Mouse (Mus musculus): ENCODE data around the gene Aoah. TPM values are rescaled to one million over a fixed set of nuclear protein-coding genes. Genes with fewer than 3 reads are reported as not detected.

Aoah gene
- 0.72 and 1.5 TPM in 2 replicates for polyA plus RNA-seq (2012; rRNA removed)

DNA sequence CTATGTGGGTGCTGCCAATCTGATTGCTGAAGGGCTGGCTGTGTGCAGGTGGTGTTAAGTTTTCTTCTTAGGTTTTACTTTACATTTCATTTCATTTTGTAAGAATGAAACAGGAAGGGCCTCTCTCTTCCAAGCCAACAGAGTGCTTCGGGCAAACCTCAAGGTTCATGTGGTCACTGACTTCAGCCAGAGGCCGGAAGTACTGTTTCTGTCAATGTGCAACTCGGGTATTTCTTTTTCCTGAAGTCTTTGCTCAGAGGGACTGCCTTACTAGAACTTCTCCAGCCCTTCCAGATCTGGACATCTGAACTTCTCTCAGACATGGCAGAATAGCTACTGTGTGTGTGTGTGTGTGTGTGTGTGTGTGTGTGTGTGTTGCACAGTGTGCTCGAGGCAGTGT lies at the start of gene Aoah:
Gene Aoah (plus strand): TSS at position 213 of the 400 bp plus-strand sequence.
- no peak for DNase-seq (ENCODE audit: low read depth)

DNA sequence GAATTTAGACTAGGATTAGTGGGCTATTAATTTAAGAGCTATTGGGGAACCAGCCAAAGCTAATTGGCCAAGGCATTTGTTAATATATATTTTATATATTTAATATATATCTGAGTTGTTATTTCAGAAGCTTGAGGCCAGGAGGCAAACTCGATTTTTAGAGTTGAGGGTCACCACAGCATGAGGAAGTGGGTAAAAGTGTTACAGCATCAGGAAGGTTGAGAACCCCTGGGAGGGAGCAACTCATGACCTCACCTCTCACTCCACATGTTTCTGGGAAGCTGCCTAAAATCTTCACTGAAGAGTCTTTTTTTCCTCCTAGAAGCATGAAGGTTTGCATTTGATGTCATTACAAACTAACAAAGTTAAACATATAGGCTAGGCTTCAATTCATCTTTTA lies 39.1 kb upstream of the Aoah start:
- no peak for DNase-seq (ENCODE audit: low read depth)

DNA sequence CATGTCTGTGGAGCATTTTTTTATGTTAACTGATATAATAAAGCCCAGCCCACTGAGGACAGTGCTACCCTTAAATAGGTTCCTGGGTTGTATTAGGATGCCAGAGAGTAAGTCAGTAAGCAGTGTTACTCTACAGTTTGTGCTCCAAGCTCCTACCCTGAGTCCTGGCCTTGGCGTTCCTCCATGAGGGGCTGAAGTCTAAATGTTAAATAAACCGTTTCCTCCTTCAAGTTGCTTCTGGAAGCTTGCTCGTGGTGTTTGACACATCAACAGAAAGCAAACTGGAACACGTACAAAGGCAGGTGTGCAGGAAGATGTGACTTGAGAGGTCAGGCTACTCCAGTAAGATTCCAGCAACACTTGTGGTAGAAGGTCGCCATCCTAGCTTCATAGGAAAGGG lies 10.3 kb upstream of the Aoah start:
- no peak for DNase-seq (ENCODE audit: low read depth)

DNA sequence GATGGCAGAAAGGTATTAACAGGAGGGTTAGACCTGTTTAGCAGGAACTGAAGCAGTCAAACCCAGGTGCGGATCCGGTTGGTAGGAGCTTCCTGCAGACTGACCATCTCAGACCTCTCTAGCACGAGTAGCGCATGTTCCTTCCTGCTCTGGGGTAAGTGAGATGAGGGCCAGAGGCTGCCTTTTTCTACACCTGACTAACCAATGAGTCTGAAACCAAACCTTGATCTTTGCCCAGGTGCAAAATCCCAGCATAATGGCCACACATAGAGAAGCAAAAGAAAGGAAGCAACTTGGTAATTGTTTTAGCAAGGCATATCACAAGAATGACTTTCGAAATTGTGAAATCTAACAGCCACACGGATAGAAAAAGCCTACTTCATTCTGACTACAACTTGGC lies 9.9 kb upstream of the Aoah start:
- DNase-seq (ENCODE audit: low read depth) = no peak

DNA sequence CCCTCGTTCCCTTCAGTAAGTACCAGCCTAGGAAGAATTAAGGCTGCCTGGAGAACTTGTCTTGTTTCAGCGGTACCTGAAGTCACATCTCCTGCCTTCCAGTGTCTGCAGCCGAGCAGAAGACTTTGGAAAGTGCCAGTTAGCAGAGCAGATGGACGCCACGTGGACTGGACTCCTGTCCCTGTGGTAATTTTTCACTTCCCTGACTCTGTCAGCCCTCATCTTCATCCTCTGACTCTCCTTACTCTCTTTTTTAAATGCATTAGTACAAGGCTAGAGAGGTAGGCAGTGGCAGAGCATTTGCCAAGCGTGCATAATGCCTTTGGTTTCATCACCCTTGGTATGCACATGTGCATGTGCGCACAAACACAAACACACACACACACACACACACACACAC lies 8.0 kb upstream of the Aoah start:
- no peak for DNase-seq (ENCODE audit: low read depth)

DNA sequence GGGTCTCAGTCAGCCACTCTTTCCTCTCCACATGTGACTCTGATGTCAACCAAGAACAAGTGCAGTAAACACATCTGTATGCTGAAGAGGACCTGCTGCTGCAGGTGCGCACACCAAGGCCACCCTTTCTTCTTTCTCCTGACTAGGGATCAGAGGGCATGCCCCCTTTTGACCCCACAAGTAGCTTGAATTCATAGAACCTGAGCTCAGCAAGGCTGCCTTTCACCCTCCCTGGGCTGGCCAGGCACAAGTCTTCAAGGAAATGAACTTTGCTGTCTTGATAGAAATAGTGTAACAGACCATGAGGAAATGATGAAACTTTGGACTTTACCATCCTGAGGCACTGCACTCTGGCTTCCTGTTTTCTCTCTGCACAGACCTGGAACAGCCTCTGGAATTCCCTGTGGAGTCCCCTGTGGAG lies 7.1 kb upstream of the Aoah start:
- DNase-seq (ENCODE audit: low read depth) = no peak

DNA sequence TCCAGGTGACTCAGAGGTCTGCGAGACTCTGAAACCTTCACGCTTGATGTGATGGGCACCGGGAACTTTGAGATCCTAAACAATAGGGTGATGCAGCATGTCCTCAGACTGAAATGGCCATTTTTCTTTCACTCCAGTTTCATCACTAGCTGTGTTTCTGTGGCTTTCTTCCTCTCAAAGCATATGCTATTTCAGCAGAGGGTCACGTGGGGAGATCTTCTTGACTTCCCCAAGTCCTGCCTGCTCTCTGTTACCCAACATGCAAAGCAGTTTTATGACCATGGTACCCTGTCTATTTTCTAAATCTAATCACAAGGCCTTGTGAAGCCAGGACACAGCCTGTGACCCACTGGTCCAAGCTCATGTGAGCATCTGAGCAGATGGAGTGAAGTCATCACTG lies 6.0 kb upstream of the Aoah start:
- DNase-seq (ENCODE audit: low read depth) = no peak

DNA sequence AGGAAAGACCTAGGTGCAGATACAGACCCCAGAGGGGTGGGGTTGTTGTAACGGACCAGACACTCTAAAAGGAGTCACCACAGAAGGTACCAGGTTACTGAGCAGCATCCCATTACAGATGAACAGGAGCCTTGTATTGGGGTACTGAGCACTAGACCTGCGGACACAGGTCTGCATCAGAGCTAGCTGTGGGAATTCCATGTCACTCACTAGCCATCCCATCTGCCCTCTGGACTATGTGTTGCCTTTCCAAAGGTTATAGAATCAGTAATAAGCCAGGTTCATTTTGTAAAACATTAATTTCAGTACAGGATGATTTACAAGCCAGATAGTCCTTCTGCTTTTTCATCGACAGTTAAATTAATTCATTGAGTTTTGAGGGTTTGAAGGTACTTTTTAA lies 2.7 kb downstream of the Aoah start:
- DNase-seq (ENCODE audit: low read depth) = no peak

DNA sequence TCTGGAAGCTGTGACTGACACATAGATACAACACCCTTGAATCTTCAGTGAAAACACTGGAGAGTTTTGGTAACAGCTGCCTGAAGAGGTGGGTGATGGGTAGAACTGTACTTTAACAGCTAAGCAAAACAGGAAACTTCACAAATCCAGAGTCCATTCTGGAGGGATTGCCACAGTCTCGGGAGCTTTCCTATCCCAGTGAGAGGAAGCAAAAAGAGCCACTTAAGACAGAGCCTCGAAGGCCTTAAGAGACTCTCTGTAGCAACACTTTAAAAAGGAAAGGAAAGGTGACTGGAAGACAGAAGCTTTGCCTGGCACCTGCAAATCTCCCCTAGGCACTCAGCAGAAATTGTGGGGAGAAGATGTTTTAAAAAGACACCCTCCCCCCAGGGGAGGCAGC lies 4.6 kb downstream of the Aoah start:
- no peak for DNase-seq (ENCODE audit: low read depth)

DNA sequence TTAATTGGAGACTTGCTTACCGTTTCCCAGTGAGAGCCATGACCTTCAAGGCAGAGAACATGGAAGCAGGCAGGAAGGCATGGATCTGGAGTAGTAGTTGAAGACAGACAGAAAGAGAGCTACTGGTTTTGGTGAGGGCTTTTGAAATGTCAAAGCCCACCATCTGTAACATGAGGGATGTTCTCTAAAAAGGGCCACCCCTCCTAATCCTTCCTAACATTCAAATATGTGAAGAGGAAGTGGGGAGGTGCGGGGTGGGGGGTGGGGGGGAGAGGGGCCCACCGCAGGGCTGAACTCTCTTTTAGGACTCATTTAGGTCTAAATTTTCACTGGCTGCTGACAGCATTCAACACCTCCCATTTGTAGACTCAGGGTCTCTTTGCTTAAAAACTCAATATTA lies 5.9 kb downstream of the Aoah start:
- no peak for DNase-seq (ENCODE audit: low read depth)

DNA sequence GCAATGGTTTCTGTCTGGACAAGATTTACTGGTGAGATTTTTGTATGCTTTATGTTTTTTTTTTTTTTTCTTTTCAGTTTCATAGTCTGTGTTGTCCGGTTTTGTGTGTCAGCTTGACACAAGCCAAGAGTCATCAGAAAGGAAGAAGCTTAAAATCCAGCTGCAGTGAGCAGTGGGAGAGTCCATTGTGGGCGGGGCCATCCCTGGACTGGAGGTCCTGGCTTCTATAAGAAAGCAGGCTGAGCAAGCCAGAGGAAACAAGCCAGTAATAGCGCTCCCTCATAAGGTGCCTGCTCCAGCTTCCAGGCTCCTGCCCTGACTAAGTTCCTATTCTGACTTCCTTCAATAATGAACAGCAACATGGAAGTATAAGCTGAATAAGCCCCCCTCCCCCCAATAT lies 6.7 kb downstream of the Aoah start:
- DNase-seq (ENCODE audit: low read depth) = no peak

DNA sequence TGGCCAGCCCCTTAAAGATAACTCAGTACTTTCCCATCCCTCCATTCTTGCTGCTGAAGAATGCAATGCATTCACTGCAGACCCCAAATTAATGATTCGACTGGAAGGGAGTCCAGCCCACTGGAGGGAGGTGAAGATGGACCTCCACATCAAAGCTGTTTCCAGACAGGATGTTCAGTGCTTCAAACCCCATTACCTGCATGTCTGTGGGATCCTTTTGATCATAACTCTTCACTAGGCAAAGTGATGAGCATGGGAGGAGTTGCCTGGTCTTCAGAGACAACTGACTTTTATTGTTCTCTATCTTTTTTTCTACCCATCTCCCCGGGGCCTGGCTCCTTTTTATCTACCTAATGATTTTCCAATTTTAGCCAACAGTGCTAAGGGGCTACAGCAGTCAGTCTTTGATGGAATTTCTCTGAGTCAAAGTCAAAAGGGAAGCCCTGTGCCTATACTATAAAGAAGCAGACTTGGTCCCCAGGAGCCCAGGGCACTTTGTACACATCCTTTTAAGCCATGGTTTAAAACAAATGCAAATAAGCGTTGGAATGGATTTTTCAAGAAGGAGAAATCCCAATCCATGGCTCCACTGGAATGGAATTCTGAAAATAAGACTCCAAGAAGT lies 18.0 kb downstream of the Aoah start:
- DNase-seq (ENCODE audit: low read depth) = no peak

DNA sequence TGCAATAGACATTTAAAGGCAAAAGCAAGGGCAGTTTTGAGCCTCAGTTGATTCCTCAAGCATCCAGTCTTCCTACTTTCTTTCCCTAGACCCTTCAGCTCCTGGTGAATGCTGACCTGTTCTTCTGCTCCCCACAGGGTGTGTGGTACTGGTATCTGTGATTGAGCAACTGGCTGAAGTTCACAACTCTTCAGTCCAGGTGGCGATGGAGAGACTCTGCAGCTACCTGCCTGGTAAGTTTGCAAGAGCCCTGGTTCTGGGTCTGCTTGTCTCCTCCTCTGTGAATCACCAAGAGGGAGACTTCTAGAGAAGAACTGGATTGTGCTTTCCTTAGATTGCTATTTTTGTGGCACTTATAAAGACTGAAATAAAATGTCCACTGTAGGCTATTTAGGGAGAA lies 22.5 kb downstream of the Aoah start:
- no peak for DNase-seq (ENCODE audit: low read depth)

DNA sequence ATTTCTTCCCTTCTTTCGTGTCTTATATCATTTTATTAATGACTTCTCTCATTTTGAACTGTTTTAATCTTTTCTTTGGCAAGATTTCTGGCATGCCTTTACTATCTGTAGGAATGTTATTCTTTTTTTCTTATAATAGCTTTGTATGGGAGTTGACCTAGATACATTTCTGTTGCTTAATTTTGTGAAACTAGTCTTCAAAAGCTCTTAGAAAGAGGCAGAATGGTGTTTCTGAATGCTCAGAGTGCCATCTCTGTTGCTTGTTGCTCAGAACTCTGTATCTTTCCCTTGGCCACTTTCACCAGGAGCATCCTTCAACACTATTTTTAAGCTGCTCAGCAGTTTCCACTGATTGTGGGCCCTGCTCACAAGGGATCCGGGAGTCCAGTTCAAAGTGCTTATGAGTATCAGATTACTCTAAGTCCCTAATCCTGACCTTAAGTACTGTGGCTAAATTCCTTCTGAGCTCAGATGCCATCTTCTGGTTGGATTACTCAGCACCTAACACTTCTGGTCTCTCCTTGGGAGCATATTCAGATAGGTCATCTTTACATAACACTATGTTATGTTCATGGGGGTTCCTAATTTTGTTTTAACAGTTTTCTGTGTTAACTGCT lies 26.9 kb downstream of the Aoah start:
- DNase-seq (ENCODE audit: low read depth) = no peak

DNA sequence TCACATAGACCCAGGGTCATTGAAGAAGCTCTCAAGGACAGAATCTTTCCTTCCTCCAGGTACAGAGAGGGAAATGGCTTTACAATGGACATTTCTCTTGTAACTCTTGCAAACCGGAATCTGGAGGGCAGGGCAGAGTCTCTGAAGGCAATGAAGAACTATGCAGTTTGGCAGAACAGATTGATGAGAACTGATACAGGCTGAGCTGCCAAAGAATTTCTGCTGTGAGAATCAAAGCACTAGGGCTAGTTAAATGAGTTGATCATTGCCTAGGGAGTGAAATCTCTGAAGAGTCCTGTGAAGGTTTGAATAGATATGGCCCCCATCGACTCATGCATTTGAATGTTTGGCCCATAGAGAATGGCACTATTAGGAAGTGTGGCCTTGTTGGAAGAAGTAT lies 34.8 kb downstream of the Aoah start:
- no peak for DNase-seq (ENCODE audit: low read depth)

DNA sequence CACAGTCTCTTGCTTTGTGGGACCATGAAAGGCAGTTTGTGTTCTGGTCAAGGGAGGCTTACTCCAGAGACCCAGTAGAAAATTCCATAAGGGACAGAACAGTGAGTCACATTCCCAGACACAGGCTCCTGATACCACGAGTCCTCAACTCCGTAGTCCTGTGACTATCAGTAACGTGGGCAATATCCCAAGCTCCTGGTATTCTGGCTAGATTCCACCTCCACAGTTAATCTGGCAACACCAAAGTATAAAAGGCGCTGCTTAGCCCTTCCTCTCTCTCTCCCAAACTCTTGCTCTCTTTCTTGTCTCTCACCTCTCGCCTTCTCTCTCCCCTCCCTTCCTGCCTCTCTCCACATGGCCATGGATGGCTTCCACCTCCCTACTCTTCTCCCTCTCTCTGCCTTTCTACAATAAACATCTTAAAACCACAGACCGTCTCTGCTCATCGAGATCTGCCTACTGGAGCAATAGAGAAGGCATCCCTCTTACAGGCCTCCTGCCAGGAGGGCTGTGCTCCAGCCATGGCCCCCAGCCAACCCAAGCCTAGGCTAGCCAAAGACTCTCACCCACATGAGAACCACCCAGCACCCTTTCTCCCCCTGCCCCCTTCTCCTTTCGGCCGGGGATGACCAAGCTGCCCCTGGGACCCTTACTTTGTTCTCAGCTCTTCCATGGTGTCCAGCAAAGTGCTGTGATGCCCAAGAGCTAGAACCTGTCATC lies 35.4 kb downstream of the Aoah start:
- DNase-seq (ENCODE audit: low read depth) = no peak

DNA sequence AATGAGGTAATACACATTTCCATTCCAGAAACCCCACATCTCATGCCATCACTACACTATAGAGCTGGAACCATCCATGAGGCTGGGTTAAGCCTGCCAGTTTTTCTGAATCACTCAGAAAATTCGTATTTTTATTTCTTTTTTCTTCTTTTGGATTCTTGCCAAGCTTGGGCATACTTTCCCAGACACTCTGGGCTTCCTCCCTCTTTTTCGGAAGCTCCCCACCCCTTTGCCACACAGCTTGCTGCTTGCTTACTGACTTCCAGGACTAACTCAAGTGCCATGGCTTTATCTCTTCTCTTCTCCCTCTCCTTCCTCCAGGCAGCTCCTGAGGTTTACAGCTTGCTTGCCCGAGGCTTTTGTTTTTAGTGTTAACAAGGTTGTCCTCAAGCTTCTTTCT lies 62.0 kb downstream of the Aoah start:
- no peak for DNase-seq (ENCODE audit: low read depth)

DNA sequence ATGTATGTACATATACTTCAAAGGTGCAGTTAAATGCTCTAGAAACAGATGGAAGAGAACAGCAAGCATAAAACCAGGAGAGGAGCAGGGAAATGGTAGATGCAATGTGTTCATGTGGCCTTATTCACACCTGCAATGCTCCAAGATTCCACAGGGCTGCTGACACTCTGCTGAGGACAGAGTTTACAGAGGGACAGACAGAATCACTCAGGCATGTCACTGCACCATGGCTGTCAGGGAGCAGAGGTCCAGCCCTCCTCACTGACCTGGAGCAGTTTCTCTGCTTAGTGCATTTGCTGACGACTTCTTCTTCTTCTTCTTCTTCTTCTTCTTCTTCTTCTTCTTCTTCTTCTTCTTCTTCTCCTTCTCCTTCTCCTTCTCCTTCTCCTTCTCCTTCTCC lies 105.5 kb downstream of the Aoah start:
- no peak for DNase-seq (ENCODE audit: low read depth)

DNA sequence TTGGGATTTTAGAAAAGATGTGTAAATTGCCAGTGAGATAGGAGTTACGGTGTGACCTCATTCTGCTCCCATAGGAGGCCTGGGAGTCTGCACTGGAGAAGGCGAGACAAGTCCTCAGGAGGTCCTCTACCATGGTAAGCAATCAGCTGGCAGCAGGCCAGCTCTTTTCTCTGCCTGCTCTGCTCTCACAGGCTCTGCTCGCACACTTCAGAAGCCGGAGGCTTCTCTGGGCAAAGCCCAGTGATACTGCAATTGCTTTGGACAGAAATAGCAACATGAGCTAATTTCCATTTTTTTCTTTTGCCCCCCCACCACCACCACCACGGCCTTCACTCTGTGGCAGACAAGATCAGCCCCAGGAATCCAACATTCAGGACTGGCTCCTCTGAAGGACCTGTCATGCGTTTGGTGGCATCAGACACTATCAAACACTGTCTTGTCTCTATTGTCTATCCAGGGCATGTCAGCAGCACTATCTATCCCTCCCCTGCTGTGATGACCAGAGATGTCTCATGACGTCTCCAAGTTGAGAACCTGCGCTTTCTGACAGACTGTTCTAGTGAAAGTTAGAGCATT lies 106.6 kb downstream of the Aoah start:
- no peak for DNase-seq (ENCODE audit: low read depth)

DNA sequence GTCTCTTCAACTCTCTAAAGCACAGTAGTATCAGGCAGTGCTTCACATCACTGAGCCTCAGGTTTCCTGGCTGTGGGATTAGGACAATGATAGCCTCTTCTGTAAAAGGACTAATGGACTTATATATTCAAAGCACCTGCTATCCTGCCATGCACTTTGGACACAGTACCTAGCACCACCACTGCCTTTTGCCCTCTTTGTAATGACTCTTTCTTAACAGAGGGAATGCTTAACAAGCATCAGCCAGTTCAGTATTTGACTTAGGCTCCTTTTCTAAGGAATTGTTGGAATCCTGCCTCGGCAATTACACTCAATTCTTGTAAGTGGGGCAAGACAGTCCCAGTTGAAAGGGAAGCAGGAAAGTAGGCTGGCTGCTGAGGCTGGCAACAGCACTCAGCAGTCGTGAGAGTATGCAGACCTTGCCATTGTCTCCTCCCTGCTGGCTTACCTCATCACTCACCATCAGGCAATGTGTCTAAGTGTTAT lies 107.1 kb downstream of the Aoah start:
- no peak for DNase-seq (ENCODE audit: low read depth)

DNA sequence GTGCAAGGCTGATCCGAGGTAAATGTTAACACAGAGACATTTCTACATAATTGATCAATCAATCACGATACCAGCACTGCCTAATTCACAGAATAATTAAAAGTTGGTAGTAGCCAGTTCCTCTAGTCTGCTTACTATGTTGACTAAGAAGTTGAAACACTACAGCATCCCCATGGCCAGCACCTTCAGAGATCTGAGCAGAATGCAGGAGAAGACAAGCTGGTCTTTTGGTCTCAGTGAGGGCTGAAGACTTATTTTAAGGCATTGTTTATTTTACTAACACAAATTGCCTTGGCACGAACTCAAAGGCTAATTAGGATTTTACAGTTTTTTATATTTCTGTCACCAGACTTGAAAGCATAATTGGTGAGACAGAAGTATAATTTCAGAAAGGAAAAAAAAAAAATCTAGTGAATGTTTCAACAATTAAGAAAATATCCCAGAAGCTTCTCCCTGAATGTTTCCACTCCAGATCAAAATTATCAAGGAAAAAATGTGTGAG lies 107.8 kb downstream of the Aoah start:
- DNase-seq (ENCODE audit: low read depth) = no peak

DNA sequence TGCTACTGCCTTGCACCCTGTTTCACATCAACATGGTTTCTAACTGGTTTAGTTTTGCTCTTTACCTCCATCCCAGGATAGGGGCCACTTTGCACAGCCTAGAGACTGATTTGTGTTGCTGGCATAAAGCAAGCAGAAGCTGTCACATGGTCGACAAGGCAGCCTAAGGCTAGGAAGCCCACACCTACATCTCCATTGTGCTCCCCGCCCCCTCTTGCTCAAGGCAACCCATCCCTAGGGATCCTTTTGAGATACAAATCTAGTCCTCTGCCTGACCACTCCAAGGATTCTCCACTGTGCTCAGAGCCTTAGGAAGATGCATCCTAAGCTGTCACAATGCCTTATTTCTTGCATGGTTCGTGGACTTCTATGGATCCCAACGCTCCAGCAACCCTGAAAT lies 110.2 kb downstream of the Aoah start:
- no peak for DNase-seq (ENCODE audit: low read depth)

DNA sequence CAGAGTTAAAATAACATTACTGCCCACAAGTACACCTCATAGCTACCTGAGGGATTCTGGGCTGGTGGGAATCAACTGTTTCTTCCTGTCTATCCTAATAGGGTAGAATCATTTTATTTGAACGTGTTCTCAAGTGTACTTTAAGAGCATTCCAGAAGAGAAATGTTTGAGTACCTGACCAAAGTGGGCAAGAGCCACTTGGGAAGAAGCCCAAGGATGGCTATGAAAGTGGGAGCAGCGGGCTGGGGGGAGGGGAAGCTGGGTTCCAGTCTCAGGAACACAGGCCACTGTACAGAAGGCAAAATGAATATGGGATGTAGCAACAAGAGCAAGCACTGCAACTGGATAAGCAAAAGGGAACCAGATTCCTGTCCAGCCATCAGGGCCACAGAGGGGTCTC lies 111.3 kb downstream of the Aoah start:
- DNase-seq (ENCODE audit: low read depth) = no peak
